Mouse (Mus musculus) E14TG2a.4 (cell line): ENCODE measurements at regions not wholly inside any gene's neighbourhood (a gene's known extent, or its start where the extent isn't known, plus 50 kb on each side); places are given as distances from the start of the nearest gene placed in this dataset.

Source experiments
- CTCF ChIP-seq: conservative IDR thresholded peaks from 2 replicates; pipeline ENCODE4 v1.5.1; 2014; ENCODE audit warnings: low read length
- NANOG ChIP-seq: IDR thresholded peaks from 2 replicates; pipeline ENCODE4 v1.6.1; 2014; ENCODE audit warnings: borderline replicate concordance, low read length, mixed read lengths
- POU5F1 ChIP-seq: IDR thresholded peaks from 2 replicates; pipeline ENCODE4 v1.6.1; 2014; ENCODE audit warnings: low read length, borderline replicate concordance

GRCm38 (mm10) chr10:12175141-12175540 lies 694.0 kb downstream of the Utrn start:
- no peak for TF ChIP-seq CTCF
- no peak for TF ChIP-seq NANOG
- no peak for TF ChIP-seq POU5F1
